ENCODE assay signal across 8 mouse cellular contexts in the genomic region with DNA sequence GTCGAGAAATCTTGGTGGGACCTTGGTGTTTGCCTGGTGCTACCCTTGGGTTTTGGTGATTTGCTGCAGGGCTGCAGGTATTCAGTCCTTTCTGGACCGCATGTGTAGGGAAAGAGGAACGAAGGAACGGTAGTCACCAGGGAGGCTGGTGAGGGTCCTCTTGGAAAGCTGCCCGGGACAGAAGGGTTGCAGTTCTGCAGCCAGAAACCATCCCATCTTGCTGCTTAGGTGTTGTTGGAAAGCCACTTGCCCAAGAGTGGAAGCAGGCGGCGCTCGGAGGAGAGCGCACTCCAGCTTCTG. TPM values are rescaled to one million over a fixed set of nuclear protein-coding genes. Genes with fewer than 3 reads are reported as not detected.
DNase-seq lines count a peak whose midpoint lies in the region; ATAC-seq and TF ChIP-seq lines count a peak whose summit lies in the region.

No protein-coding gene starts in this region.

- H3K4me1 ChIP-seq in lung, embryonic 16.5 days (replicated peaks; ENCODE audit: control insufficient read depth, insufficient read depth, low read length), result peaks cover 13% of the 10 kb centered on the region
- peaks cover 3% of the 10 kb centered on the region; the same call in 1 of the 2 replicates for H3K4me1 ChIP-seq in embryonic facial prominence, embryonic 12.5 days
- peaks cover 7% of the 10 kb centered on the region; the same call in 1 of the 2 replicates for H3K4me1 ChIP-seq in intestine, postnatal 0 days (replicated peaks; ENCODE audit: control insufficient read depth, insufficient read depth, low read length)
- peaks cover 24% of the 10 kb centered on the region for H3K4me1 ChIP-seq in neural tube, embryonic 13.5 days (replicated peaks)

- peak; percentile 26; the same call in 1 of the 2 replicates for TF ChIP-seq CTCF in intestine, postnatal 0 days (IDR thresholded peaks at IDR 0.05; ENCODE audit: low read depth)

- no peaks in the 10 kb centered on the region for H3K27me3 ChIP-seq in lung, embryonic 16.5 days (ENCODE audit: control insufficient read depth, insufficient read depth, low read depth, low read length)
- H3K27me3 ChIP-seq in embryonic facial prominence, embryonic 12.5 days, result no peaks in the 10 kb centered on the region
- H3K27me3 ChIP-seq in intestine, postnatal 0 days (replicated peaks; ENCODE audit: control insufficient read depth, insufficient read depth, low read length), result no peaks in the 10 kb centered on the region
- H3K27me3 ChIP-seq in neural tube, embryonic 13.5 days, result no peaks in the 10 kb centered on the region

- no peaks in the 10 kb centered on the region; the same call in 1 of the 2 replicates for H3K9me3 ChIP-seq in lung, embryonic 16.5 days (ENCODE audit: control insufficient read depth, low read length)
- no peaks in the 10 kb centered on the region for H3K9me3 ChIP-seq in embryonic facial prominence, embryonic 12.5 days
- H3K9me3 ChIP-seq in intestine, postnatal 0 days (ENCODE audit: control insufficient read depth), result no peaks in the 10 kb centered on the region
- no peaks in the 10 kb centered on the region for H3K9me3 ChIP-seq in neural tube, embryonic 13.5 days

- WGBS in lung, embryonic 16.5 days, result 0% methylated on average over 9 of the region's 9 CpGs
- WGBS in embryonic facial prominence, embryonic 12.5 days, result 2% methylated on average over 9 of the region's 9 CpGs
- WGBS in intestine, postnatal 0 days, result 1% methylated on average over 9 of the region's 9 CpGs
- 2% methylated on average over 9 of the region's 9 CpGs for WGBS in neural tube, embryonic 13.5 days

- no peak; the same call in 1 of the 2 replicates for ATAC-seq in lung, embryonic 16.5 days (ENCODE audit: low read depth)
- ATAC-seq in embryonic facial prominence, embryonic 12.5 days (ENCODE audit: insufficient number of reproducible peaks, insufficient read depth, low FRiP score, low TSS enrichment), result no peak
- ATAC-seq in intestine, postnatal 0 days, result no peak
- peak; percentile 45; the same call in 1 of the 2 replicates for ATAC-seq in neural tube, embryonic 13.5 days (ENCODE audit: low read depth)

- H3K9ac ChIP-seq in lung, embryonic 16.5 days (ENCODE audit: low read length), result peak overlapping the region; percentile 91
- H3K9ac ChIP-seq in embryonic facial prominence, embryonic 12.5 days, result peak overlapping the region; percentile 91
- peak overlapping the region; percentile 92 for H3K9ac ChIP-seq in intestine, postnatal 0 days (ENCODE audit: low read depth, low read length)
- peak overlapping the region; percentile 88 for H3K9ac ChIP-seq in neural tube, embryonic 13.5 days

- H3K36me3 ChIP-seq in lung, embryonic 16.5 days (ENCODE audit: control insufficient read depth, insufficient read depth, low read length), result no peaks in the 10 kb centered on the region; the same call in 1 of the 2 replicates
- H3K36me3 ChIP-seq in embryonic facial prominence, embryonic 12.5 days, result no peaks in the 10 kb centered on the region
- H3K36me3 ChIP-seq in intestine, postnatal 0 days (ENCODE audit: control insufficient read depth, insufficient read depth), result no peaks in the 10 kb centered on the region
- H3K36me3 ChIP-seq in neural tube, embryonic 13.5 days, result no peaks in the 10 kb centered on the region

- peak overlapping the region; percentile 85 for H3K4me2 ChIP-seq in lung, embryonic 16.5 days (ENCODE audit: low read depth, low read length)
- H3K4me2 ChIP-seq in embryonic facial prominence, embryonic 12.5 days (replicated peaks), result peak overlapping the region; percentile 70
- H3K4me2 ChIP-seq in intestine, postnatal 0 days (replicated peaks; ENCODE audit: low read depth), result peak overlapping the region; percentile 86
- peak overlapping the region; percentile 67 for H3K4me2 ChIP-seq in neural tube, embryonic 13.5 days

- peak overlapping the region; percentile 95 for H3K4me3 ChIP-seq in lung, embryonic 16.5 days (ENCODE audit: low read length)
- H3K4me3 ChIP-seq in embryonic facial prominence, embryonic 12.5 days, result peak overlapping the region; percentile 90
- H3K4me3 ChIP-seq in intestine, postnatal 0 days (ENCODE audit: low read depth, low read length), result peak overlapping the region; percentile 97
- H3K4me3 ChIP-seq in neural tube, embryonic 13.5 days, result peak overlapping the region; percentile 79

- peak overlapping the region; percentile 98 for H3K27ac ChIP-seq in lung, embryonic 16.5 days (ENCODE audit: low read length)
- peak overlapping the region; percentile 88 for H3K27ac ChIP-seq in embryonic facial prominence, embryonic 12.5 days
- peak overlapping the region; percentile 86 for H3K27ac ChIP-seq in intestine, postnatal 0 days (ENCODE audit: low read depth, low read length)
- peak overlapping the region; percentile 86 for H3K27ac ChIP-seq in neural tube, embryonic 13.5 days (replicated peaks)

- DNase-seq in lung, adult 18-20 months, result no peak
- no peak for DNase-seq in gastrocnemius, postnatal 4 days (ENCODE audit: low spot score in 2 of 2)
- no peak for DNase-seq in spleen, postnatal 4 days (ENCODE audit: low spot score in 2 of 2)
- DNase-seq in layer of hippocampus, adult 11-12 months (ENCODE audit: low spot score), result no peak

RNA-seq across cellular contexts. Expression of a gene that starts 0.7 kb away (rescaled TPM):
- polyA plus RNA-seq in lung, embryonic 16.5 days (2015; fragmentation: Nextera tagmentation; extraction: Ambion mirVana), result 41.0 and 42.5 TPM in 2 replicates
- 47.5 and 51.4 TPM in 2 replicates for polyA plus RNA-seq in embryonic facial prominence, embryonic 12.5 days (2016; fragmentation: Nextera tagmentation; extraction: Ambion mirVana)
- polyA plus RNA-seq in intestine, postnatal 0 days (2015; fragmentation: Nextera tagmentation; extraction: Ambion mirVana), result 30.9 and 32.8 TPM in 2 replicates
- 29.4 and 37.0 TPM in 2 replicates for polyA plus RNA-seq in neural tube, embryonic 13.5 days (2015; fragmentation: Nextera tagmentation; extraction: Ambion mirVana)
- total RNA-seq in gastrocnemius, postnatal 4 days (2021), result 10 to 100 TPM; 30.2 to 32.4 TPM
